Mouse (Mus musculus): ENCODE measurements around the gene Pklr.

GRCm38 (mm10) chr3:89193351-89193750 lies 57.4 kb downstream of the Pklr start:
- TF ChIP-seq CTCF (conservative IDR thresholded peaks at IDR 0.05; ENCODE audit: low read length) (no peak), NANOG (IDR thresholded peaks at IDR 0.05; ENCODE audit: borderline replicate concordance, low read length) (no peak), POU5F1 (IDR thresholded peaks at IDR 0.05; ENCODE audit: borderline replicate concordance, low read length) (no peak)

All from E14TG2a.4 (cell line).